Comparison of ENCODE assay signal across 8 mouse cellular contexts in genomic region chr15:77029331-77029991, GRCm38 (mm10). TPM values are rescaled to one million over a fixed set of nuclear protein-coding genes. Genes with fewer than 3 reads are reported as not detected.
DNase-seq lines count a peak whose midpoint lies in the region; ATAC-seq and TF ChIP-seq lines count a peak whose summit lies in the region.

No protein-coding gene starts in this region.

- no peak overlapping the region for H3K4me2 ChIP-seq in forebrain, embryonic 14.5 days (ENCODE audit: low read length)

- peak; percentile 84 for ATAC-seq in forebrain, embryonic 14.5 days
- ATAC-seq in hematopoietic stem cell, adult 5-6 weeks (replicated peaks in 1 of 2; ENCODE audit: insufficient read depth in 1 of 2, low FRiP score in 2 of 2, low TSS enrichment in 1 of 2, low read depth in 1 of 2, poor library complexity in 2 of 2, severe bottlenecking in 2 of 2) = peak; percentile 59 to 72; a peak in 3 of 4 replicates
- ATAC-seq in megakaryocyte progenitor cell, adult 5-6 weeks (replicated peaks; ENCODE audit: poor library complexity) = peak; percentile 66

- H3K9ac ChIP-seq in forebrain, embryonic 14.5 days (ENCODE audit: low read length) = no peak overlapping the region

- no peaks in the 10 kb centered on the region for H3K9me3 ChIP-seq in forebrain, embryonic 14.5 days (replicated peaks; ENCODE audit: control insufficient read depth, low read length)

- no peaks in the 10 kb centered on the region for H3K36me3 ChIP-seq in forebrain, embryonic 14.5 days (ENCODE audit: control insufficient read depth, insufficient read depth, low read length)
- H3K36me3 ChIP-seq in splenic B cell, adult 2 months (ENCODE audit: control insufficient read depth, insufficient read depth, low read length, poor library complexity, severe bottlenecking) = no peaks in the 10 kb centered on the region

- DNase-seq in layer of hippocampus, adult 11-12 months (ENCODE audit: low spot score) = peak; percentile 63
- DNase-seq in layer of hippocampus, adult 9-10 months (ENCODE audit: low spot score) = no peak
- DNase-seq in cerebellum, adult 18-20 months = peak; percentile 72 to 73
- DNase-seq in forebrain, embryonic 14.5 days (ENCODE audit: low spot score) = peak; percentile 94
- peak; percentile 25 to 49 for DNase-seq in layer of hippocampus, adult 2 months (ENCODE audit: low spot score in 2 of 2)
- DNase-seq in splenic B cell, adult 2 months (ENCODE audit: low read depth, low spot score) = peak; percentile 46

- H3K4me1 ChIP-seq in forebrain, embryonic 14.5 days (ENCODE audit: control insufficient read depth, insufficient read depth, low read length) = no peaks in the 10 kb centered on the region

- no peaks in the 10 kb centered on the region for H3K27me3 ChIP-seq in forebrain, embryonic 14.5 days (replicated peaks; ENCODE audit: control insufficient read depth, insufficient read depth, low read length)
- H3K27me3 ChIP-seq in splenic B cell, adult 2 months (ENCODE audit: control insufficient read depth, insufficient read depth, low read length, poor library complexity, severe bottlenecking) = no peaks in the 10 kb centered on the region

- TF ChIP-seq CTCF in layer of hippocampus, adult 2 months (conservative IDR thresholded peaks at IDR 0.05) = peak; percentile 93

- 28% methylated on average over 7 of the region's 7 CpGs for WGBS in forebrain, embryonic 14.5 days

- no peak overlapping the region for H3K27ac ChIP-seq in forebrain, embryonic 14.5 days (ENCODE audit: low read depth, low read length)
- no peak overlapping the region for H3K27ac ChIP-seq in layer of hippocampus, adult 2 months

- no peak overlapping the region for H3K4me3 ChIP-seq in forebrain, embryonic 14.5 days (ENCODE audit: low read depth, low read length)
- H3K4me3 ChIP-seq in layer of hippocampus, adult 2 months = 0 out of 2 replicates have a peak overlapping the region, but pooled peaks have one; percentile 29

RNA-seq across cellular contexts. Expression of gene Apol6, which starts 15.1 kb away (rescaled TPM):
- polyA plus RNA-seq in forebrain, embryonic 14.5 days (2014; fragmentation: Nextera tagmentation; extraction: Ambion mirVana) = not detected in 2 replicates
- total RNA-seq in hematopoietic stem cell, adult 5-6 weeks (2017) = not detected in 2 replicates
- not detected for total RNA-seq in layer of hippocampus, adult 2 months (2021)
- total RNA-seq in megakaryocyte progenitor cell, adult 5-6 weeks (2015) = not detected in 2 replicates
- total RNA-seq in megakaryocyte progenitor cell, adult 5-6 weeks (2017) = not detected in 2 replicates

RNA-seq across cellular contexts. Expression of gene Mb, which starts 21.0 kb away (rescaled TPM):
- polyA plus RNA-seq in forebrain, embryonic 14.5 days (2014; fragmentation: Nextera tagmentation; extraction: Ambion mirVana) = 0.40 TPM in 1 of 2 replicates, not detected in the other
- total RNA-seq in hematopoietic stem cell, adult 5-6 weeks (2017) = not detected in 2 replicates
- total RNA-seq in layer of hippocampus, adult 2 months (2021) = under 1 TPM in 1 of 2 experiments, not detected in 1; 0.49 TPM
- not detected in 2 replicates for total RNA-seq in megakaryocyte progenitor cell, adult 5-6 weeks (2015)
- not detected in 2 replicates for total RNA-seq in megakaryocyte progenitor cell, adult 5-6 weeks (2017)
